Mouse (Mus musculus) lung, adult 18-20 months (tissue): Measurements from ENCODE around the gene Gm28961.
"Not testable (repeated sequence)": the region's sequence is repeated elsewhere in the genome, so short reads cannot be mapped to it uniquely, and the experiment has no call there.

ENCODE experiments used
- DNase-seq, 2 experiments: peaks; one replicate each; pipeline ENCODE4 v3.0.0; 2022; ENCODE audit warnings: mixed read lengths in 2 of 2

The Gm28961 gene

GRCm38 (mm10) chrY:57705397-57705796 is at the start of gene Gm28961:
Gm28961 (plus strand) TSS chrY:57705697.
- DNase-seq: not testable (repeated sequence)
